Mouse (Mus musculus) induced T-regulatory cell, adult 2 months (primary cell): ENCODE results near the gene Kir3dl2.
"Not testable (repeated sequence)": the region's sequence is repeated elsewhere in the genome, so short reads cannot be mapped to it uniquely, and the experiment has no call there.

Experiments
- DNase-seq: peaks from one replicate; pipeline ENCODE4 v3.0.0-alpha.2; 2012; ENCODE audit warnings: low read depth

Gene Kir3dl2

GRCm38 (mm10) chrX:136543956-136544355, at the start of gene Kir3dl2:
TSS of gene Kir3dl2 (minus strand) at chrX:136544056.
- not testable (repeated sequence) for DNase-seq

- DNase-seq: no peak
Observed at GRCm38 (mm10) chrX:136590897-136591257, 47.0 kb upstream of the Kir3dl2 start.

GRCm38 (mm10) chrX:136590199-136590896, 46.5 kb upstream of the Kir3dl2 start, which contains the start of gene Tceal3:
TSS of gene Tceal3 (plus strand) at chrX:136590842.
- no peak for DNase-seq

- no peak for DNase-seq
Observed at GRCm38 (mm10) chrX:136584617-136585016, 40.8 kb upstream of the Kir3dl2 start.

GRCm38 (mm10) chrX:136569094-136569493, 25.2 kb upstream of the Kir3dl2 start:
- not testable (repeated sequence) for DNase-seq

- DNase-seq: not testable (repeated sequence)
Observed at GRCm38 (mm10) chrX:136517699-136518098, 26.2 kb downstream of the Kir3dl2 start, which contains the start of gene Kir3dl1. TSS of gene Kir3dl1 (plus strand) at chrX:136517999.
